Mouse (Mus musculus) urinary bladder, postnatal 36 days (tissue): Measurements from ENCODE around the gene Stap1.

ENCODE experiments used
- DNase-seq, 2 experiments: peaks; one replicate each; pipeline ENCODE4 v3.0.0; 2022; ENCODE audit warnings: low spot score in 2 of 2, mixed read lengths in 1 of 2

Gene Stap1

DNA sequence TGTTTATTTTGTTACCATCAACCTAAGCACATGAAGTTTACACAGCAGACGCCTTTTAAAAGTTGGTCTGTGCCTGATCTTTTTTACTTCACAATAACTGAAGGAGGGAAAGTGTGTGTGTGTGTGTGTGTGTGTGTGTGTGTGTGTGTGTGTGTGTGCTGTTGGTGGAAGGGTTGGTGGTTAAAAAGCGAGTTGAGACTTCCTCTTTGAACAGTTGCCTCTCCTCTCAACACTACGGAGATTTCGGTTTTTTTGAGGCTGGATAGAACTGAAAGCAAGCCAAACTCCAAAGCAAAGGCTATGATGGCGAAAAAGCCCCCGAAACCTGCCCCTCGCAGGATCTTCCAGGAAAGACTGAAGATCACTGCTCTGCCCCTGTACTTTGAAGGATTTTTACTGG lies at the start of gene Stap1:
Gene Stap1, plus strand, starts transcription at position 209 of the 400 bp plus-strand sequence.
- no peak for DNase-seq

DNA sequence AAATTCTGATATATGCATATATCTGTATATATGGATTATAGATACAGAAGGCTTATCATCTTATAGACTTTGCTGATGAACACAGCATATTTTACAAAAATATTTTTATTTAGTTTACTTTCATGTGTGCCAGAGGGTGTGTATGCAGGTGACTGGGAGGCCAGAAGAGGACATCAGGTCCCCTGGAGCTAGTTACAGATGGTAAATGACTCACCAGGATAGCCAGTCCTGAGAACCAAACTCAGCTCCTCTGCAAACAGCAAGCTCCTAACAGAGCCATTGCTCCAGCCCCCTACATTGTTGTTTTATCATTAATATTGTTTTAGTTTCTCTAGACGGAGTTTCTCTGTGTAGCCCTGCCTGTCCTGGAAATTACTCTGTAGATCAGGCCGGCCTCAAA lies 41.7 kb upstream of the Stap1 start:
- DNase-seq, result no peak

DNA sequence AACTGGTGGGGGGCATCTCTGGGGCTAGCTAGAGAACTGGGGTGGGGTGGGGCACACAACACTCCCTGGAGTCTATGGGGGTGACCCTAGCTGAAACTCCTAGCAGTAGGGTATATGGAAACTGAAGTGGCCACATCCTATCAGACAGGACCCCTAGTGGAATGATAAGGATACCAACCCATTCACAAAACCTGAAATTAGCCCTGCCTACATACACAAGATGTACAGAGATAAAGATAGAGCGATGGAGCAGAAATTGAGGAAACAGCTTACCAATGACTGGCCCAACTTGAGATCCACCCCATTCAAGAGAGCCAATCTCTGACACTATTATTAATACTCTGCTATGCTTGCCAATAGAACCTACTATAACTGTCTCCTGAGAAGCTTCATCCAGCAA lies 8.0 kb upstream of the Stap1 start:
- DNase-seq, result no peak

DNA sequence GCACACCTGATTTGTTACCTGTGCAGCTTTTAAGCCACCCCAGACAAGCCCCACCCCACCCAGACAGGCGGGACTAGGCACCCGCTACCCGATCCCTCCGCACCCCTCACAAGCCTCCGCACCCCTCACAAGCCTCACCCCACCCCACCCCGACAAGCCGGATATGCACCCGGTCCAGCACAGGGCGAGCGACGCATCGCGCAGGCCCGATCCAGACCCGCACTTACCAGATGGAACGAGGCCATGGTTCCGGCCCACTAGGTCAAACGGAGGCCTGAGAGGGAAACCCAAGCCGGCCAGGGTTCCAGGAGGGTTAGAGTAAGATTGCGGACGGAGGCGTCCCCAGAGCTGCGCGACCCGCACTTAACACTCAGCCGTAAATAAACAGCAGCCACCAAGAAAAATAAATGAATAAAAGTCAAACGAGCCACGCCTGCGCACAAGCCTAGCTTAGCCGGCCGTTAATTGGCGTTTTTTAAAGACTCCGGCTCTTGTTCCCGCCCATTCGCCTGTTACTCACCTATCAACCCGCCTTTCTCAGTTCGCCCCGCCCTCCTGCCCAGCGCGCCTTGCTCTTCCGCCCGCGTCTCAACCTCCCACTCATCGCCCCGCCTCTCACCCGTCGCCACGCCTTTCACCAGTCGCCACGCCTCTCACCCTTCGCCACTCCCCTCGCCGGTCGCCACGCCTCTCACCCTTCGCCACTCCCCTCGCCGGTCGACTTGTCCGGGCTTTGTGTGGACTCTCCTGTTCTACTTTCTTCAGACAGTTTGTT lies 6.3 kb upstream of the Stap1 start, which contains the start of gene Cenpc1:
Gene Cenpc1, minus strand, starts transcription at position 483 of the 775 bp plus-strand sequence.
- DNase-seq, result peak; percentile 95 to 97

DNA sequence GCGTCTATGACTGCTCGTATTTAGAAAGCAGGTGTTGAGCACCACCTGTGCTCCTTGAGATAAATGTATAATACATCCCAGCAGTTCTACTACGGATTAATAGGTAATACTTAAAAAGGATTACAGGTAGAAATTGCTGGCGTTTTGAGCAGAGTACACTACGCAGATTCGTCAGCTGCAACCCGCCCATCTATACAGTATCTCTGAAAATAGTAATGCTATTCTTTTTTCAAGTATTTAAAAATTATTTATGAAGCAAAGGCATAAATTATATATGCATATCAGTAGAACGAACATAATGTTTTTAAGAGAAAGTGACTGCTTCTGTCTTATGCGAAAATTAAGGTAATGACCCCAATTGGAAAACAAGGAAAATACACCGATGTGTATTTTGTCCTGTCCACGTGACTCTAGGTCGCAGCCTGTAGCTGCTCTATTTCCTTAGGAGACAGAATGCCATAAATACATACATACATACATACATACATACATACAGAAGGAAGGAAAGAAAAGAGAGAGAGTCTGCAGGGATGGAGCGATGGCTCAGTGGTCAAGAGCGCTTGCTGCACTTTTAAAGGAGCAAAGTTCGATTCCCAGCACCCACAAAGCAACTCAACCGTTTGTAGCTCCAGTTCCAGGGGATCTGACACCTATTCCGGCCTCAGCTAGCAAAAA lies 5.5 kb upstream of the Stap1 start:
- DNase-seq, result no peak

DNA sequence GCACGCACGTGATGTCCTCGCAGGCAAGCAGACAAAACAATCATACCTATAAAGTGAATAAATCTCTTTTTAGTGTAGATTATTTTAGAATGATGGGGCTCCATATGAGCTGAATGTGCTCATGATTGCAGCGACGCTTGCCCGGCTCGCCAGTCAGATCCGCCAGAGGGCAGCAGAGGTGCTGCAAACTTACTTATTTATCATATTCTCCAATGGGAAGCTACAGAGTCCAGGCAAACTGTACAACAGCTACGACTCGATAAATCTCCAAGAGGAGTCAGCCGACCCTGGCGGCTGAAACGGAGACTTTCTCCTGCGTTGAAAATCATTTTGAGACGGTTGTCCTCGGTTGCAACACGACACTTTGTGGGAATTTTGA lies 5.0 kb upstream of the Stap1 start:
- DNase-seq, result peak; percentile 84 to 85

DNA sequence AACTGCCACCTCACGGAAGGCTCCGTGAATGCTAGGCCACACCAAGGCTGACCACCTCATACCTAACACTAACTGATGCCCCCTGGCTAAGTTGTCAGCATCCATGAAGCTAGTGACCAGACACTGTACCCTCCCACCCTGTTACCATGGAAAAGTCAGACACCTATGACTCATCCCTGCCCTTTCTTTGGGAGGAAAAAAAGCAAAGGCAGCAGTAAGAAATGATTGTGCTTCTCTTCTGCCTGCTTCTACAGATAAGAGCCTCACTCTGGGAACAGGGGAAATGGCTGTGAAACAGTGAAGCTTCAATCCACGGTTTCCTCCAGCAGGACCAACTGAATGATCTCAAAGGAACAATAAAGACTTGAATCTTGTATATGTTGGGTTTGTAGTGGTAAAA lies 3.1 kb upstream of the Stap1 start:
- no peak for DNase-seq

DNA sequence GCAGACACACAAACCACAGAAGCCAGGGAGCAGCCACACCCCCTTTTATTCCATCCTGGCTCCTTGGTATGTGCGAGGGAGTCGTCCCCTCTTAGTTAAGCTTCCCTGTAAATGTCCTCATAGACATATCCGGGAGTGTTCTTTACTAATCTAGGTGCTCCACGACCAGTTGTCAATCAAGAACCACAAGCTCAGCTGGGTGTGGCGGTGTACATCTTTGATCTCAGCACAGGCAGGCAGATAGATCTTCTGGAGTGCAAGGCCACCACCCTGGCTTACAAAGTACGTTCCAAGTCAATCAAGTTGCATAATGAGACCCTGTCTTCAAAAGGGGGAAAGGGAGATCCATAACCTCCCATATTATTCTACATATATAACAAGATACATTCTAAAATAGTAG lies 2.4 kb upstream of the Stap1 start:
- no peak for DNase-seq

DNA sequence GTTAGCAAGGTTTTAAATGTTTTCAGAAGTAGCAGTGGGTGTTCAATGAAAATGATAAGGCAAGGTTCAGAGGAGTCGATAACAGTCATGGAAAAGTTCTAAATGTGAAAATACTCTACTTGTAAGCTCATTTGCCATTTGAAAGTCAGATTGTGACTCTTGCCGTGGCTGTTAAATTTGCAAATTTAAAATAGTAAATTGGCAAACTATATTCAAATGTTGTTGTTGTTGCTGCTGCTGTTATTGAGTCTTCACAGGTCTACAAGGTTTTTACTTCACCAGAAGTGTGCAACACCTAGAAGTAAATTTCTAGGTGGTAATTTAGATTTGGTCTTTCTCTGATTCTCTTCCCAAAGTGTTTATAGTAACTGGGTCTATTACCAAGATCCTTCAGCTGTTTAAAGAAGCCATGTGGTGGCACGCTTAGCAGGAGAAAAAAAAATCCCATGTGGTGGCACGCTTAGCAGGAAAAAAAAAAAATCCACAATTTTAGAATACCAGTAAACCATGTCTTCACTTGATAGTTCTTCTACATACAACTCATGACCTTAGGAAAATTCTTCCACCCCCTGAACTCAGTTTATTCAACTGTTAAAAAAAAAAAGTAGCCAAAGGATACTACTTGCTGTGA lies 1.3 kb downstream of the Stap1 start:
- no peak for DNase-seq

DNA sequence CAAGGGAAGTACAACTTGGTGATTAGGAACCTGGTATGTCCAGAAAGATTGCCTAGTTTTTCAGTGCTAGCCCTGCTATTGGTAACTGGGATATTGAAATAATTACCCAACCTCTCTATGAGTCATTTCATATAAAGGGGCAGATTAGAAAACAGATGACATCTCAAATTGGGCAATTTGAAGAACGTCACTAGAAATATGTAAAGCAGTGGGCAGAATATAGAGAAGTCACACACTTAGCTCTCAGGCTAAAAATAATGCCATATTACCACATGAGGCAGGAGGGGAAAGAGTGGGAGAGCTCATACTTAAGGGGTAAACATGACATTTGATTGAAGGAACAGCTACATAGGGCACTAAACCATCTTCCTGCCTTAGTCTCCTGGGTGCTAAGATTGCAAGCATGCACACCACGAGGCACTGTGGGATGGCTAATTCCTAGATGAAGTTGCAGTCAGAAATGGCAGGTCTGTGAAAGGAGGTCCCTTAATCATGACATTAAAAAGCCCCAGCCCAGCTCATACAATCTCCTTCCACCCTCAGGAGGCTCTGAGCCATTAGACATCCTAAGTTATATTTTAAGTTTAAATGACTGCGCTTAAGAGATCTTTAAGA lies 7.3 kb downstream of the Stap1 start:
- DNase-seq, result no peak

DNA sequence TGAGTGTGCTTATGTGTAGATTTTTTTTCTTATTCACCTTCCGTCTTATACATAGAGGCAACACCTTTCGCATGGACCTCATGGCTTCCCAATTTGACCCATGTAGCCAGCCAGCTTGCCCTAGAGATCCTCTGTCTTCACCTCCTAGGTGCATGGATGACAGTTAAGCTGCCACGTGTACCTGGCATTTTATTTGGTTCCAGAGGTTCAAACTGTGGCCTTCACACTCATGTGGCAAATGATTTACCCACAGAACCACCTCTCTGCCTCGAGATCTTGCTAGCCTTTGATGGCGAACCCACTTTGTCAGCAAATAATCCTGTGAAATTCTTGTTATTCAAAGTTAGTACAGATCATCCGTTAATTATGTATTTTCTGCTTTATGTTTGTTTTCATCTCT lies 12.4 kb downstream of the Stap1 start:
- no peak for DNase-seq

DNA sequence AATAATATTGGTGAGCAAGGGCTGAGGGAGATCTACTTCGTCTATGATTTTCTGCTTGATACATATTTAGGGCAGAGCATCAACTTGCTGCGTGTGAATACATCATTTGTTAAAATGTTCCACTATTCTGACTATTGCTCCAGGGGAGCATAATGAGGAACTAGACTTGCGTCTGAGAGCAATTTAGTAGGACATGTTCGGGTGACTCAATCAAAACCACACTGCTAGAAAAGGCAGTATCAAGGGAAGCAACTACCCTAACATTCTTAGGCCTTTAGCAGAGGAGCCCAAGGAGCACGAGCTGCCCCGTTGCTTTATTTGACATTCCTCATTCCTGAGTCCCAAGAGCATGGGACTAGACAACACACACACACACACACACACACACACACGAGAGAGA lies 13.4 kb downstream of the Stap1 start:
- DNase-seq, result no peak

DNA sequence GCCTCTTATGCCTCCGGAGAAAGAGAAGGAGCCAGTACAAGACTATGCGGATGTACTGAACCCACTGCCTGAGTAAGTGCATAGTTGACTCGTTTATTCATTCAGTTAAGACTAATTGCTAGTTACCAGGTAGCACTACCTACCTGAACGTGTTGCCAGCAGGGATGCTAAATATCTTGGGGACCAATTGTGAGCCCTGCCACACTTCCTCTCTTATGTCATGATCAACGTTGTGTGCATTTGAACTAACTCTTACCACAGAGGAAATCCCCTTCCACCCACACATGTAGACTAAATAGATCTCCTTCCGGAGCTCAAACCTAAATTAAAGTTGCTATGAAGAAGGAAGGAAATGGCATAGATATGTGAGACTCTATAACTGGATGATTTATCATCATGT lies 15.2 kb downstream of the Stap1 start:
- no peak for DNase-seq

DNA sequence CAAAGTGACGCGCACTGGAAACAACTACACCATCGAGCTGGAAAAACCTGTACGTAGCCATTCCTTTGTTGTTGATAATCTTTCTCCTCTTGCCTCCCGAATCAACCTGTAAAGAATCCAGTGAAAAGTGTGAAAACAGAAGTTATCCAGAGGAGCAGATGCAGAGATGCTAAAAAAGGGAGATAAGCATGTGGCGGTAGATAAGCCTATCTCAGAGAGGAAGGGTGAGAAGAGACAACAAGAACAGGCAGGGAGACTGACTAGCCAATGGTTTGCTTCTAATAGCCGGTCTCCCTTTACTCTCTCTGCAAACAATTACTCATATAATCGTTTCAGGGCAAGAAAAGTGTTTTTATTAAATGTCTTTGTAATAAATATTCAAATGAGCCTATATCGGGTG lies 23.2 kb downstream of the Stap1 start:
- no peak for DNase-seq

DNA sequence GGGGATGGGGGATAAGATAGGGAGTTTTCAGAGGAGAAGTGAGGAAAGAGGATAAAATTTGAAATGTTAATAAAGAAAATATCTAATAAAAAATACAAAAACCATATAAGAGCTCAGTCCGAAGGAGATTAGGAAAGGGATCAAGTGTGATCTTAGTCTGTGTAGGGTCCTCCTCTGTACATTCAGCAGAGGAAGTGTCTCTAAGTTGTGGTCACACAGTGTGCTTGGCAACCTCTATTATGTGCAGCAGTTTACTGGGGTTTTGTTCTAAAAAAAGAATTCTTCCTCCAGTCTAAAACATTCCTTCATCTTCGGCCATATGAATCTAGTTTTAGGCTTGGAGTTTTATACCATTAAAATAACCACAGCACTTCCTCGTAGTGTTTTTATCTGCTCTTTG lies 27.4 kb downstream of the Stap1 start:
- no peak for DNase-seq

DNA sequence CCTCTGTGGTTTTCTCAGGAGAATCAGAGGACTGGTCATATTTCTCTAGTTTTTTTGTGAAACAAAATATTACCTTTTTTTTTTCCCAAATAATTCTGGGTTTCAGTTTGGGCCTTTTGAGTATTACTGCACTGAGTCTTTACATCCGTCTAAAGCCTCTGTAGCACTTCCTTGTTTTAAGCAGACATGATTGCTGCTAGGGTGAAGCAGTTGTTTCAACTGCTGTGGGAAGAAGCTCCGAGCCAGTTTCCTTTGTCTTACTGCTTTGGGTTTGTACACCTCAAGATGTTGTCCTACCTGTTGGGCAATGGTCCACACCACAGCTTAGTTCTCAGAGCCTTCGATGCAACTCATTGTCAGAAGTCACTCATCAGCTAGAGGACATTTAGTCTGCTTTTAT lies 29.1 kb downstream of the Stap1 start:
- no peak for DNase-seq

DNA sequence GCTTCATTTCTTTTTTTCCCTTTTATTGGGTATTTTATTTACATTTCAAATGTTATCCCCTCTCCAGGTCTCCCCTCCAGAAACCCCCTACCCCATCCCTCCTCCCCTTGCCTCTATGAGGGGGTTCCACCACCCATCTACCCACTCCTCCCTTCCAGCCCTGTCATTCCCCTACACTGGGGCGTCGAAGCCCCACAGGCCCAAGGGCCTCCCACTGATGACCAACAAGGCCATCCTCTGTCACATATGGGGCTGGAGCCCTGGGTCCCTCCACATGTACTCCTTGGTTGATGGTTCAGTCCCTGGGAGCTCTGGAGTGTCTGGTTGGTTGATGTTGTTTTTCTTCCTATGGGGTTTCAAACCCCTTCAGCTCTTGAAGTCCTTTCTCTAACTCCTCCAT lies 30.6 kb downstream of the Stap1 start:
- no peak for DNase-seq

DNA sequence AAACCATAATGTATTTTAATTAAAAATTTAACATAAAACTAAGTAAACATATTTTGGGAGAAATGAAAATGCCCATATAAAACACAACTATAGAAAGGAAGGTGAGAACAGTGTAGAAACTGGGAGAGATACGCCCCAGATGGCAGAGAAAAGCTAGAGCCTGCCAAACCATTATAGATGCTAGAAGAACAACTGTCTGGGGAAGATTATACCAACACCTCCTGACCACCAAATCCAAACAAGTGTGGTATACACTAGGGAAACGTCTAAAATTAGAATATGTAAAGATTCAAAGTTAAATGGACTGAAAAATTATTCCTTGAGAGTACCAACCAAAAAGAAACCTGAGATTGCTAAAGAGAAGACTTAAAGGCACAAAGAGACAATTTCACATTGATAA lies 35.1 kb downstream of the Stap1 start:
- no peak for DNase-seq

DNA sequence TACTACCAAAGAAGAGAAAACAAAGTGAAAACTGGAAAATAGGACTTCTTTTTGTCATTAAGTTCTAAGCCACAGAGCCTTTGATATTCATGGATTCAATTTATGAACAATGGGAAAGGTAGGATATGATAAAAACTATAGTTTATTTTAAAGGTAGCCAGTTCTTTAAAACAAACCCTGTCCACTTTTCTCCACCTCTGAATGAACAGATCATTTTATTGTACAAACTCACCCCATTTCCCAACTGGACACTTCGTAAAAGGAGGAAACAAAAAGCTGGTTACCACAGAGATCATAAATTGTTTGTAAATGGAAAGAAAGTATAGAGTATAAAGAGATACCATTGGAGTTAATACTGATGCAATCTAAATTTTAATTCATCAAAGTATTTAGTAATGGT lies 39.5 kb downstream of the Stap1 start:
- DNase-seq, result no peak

DNA sequence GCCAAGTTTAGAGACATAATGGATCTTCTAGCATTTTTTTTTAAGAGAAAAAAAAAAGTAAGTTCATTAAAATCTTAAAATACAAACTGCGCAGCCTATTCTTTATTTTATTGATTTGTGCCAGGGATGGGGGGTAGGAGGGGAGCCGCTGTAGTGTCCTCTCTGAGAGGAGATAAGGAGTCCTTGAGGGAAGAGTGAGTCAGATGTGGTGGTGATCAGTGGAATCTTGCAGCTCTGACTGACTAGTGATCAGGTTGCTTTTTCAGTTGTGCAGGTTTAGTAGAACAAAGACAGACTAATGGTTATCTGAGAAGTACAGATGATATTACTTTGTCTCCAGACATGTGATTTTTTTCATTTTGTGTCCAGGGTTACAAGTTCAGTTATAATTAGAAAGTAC lies 41.5 kb downstream of the Stap1 start:
- no peak for DNase-seq

DNA sequence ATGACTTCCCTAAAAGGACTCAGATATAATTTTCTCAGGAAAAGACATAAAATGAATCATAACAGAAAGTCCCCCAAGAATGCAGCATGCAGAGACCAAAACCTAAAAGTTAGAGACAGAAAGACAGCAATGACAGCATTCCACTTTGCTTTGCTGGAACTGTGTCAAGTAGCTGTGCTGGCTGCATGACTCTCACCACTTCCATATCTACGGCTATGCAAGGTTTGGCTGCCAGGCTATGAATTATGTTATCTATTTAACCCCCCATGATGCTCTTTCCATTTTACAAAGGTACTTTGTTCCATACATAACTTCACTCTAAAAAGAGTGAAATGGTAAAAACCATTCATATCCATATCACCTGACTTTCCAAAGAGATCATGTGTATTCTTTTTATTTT lies 42.5 kb downstream of the Stap1 start:
- no peak for DNase-seq

DNA sequence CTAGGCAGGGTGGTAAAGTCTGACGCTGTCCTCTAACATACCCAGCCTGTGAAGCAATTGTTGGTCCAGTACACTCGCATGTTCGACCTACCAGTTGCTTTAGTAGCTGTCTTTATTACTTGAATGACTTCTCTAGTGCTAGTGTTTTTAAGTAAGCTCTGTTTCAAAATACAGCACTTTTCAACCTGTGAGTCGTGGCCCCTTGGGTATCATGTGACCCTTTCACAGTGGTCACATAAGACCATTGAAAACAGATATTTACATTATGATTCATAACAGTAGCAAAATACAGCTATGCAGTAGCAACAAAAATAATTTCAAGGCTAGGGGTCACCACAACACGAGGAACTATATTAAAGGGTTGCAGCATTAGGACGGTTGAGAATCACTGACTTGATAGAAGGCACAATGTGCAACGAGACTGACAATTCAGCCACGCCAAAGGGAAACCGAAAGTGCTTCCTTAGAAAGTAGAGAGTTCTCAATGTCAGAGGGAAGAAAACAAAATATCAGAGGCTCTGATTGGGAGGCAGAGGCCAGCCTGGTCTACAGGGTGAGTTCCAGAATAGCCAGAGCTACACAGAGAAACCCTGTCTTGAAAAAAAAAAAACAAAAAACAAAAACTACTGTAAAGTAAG lies 47.0 kb downstream of the Stap1 start:
- DNase-seq, result no peak
